Mouse (Mus musculus): ENCODE measurements around the gene Olfr730. TPM values are rescaled to one million over a fixed set of nuclear protein-coding genes. Genes with fewer than 3 reads are reported as not detected.

Gene Olfr730
- total RNA-seq (2014; rRNA removed; ENCODE audit: low replicate concordance), result not detected in 2 replicates
- not detected in 2 replicates for polyA plus RNA-seq (2015; fragmentation: Nextera tagmentation; extraction: Ambion mirVana)

- H3K36me3 ChIP-seq (replicated peaks; ENCODE audit: control insufficient read depth, insufficient read depth, low read length), result no peaks in the 10 kb centered on the region
- no peak for DNase-seq (ENCODE audit: low spot score)
- H3K4me1 ChIP-seq (ENCODE audit: control insufficient read depth, insufficient read depth), result no peaks in the 10 kb centered on the region
- H3K4me2 ChIP-seq (ENCODE audit: low read depth, low read length), result no peak within 1 kb of the TSS
- WGBS, result 60% methylated on average over 1 of the region's 1 CpGs
- H3K4me3 ChIP-seq (ENCODE audit: low read depth, low read length), result no peak within 1 kb of the TSS
- no peaks in the 10 kb centered on the region for H3K9me3 ChIP-seq (replicated peaks; ENCODE audit: control insufficient read depth, low read length)
- ATAC-seq (ENCODE audit: insufficient read depth, low read depth), result no peak
- no peak within 1 kb of the TSS for H3K27ac ChIP-seq (ENCODE audit: low read depth)
- TF ChIP-seq EP300 (IDR thresholded peaks at IDR 0.05; ENCODE audit: low read depth) (no peak), CTCF (IDR thresholded peaks at IDR 0.05; ENCODE audit: low read depth) (no peak)
- H3K27me3 ChIP-seq (ENCODE audit: control insufficient read depth, insufficient read depth, low read length), result no peaks in the 10 kb centered on the region
- no peak within 1 kb of the TSS for H3K9ac ChIP-seq (replicated peaks; ENCODE audit: low read depth, low read length)
Observed at GRCm38 (mm10) chr14:50188098-50188497, at the start of gene Olfr730. Olfr730 (minus strand) TSS chr14:50188198.

GRCm38 (mm10) chr14:50152810-50153209, 35.2 kb downstream of the Olfr730 start, which contains the start of gene Olfr729:
Olfr729 (minus strand) TSS chr14:50152910.
- DNase-seq (ENCODE audit: low spot score), result no peak
- no peak within 1 kb of the TSS for H3K4me2 ChIP-seq (ENCODE audit: low read depth, low read length)
- H3K36me3 ChIP-seq (replicated peaks; ENCODE audit: control insufficient read depth, insufficient read depth, low read length), result no peaks in the 10 kb centered on the region
- H3K27ac ChIP-seq (ENCODE audit: low read depth), result no peak within 1 kb of the TSS
- H3K9ac ChIP-seq (replicated peaks; ENCODE audit: low read depth, low read length), result no peak within 1 kb of the TSS
- no peak for TF ChIP-seq EP300 (IDR thresholded peaks at IDR 0.05; ENCODE audit: low read depth)
- TF ChIP-seq CTCF (IDR thresholded peaks at IDR 0.05; ENCODE audit: low read depth), result no peak
- no peak for ATAC-seq (ENCODE audit: insufficient read depth, low read depth)
- no peak within 1 kb of the TSS for H3K4me3 ChIP-seq (ENCODE audit: low read depth, low read length)
- H3K4me1 ChIP-seq (ENCODE audit: control insufficient read depth, insufficient read depth), result no peaks in the 10 kb centered on the region
- no peaks in the 10 kb centered on the region for H3K9me3 ChIP-seq (replicated peaks; ENCODE audit: control insufficient read depth, low read length)
- no peaks in the 10 kb centered on the region for H3K27me3 ChIP-seq (ENCODE audit: control insufficient read depth, insufficient read depth, low read length)

GRCm38 (mm10) chr14:50142580-50142979, 45.4 kb downstream of the Olfr730 start, which contains the start of gene Olfr728:
Olfr728 (minus strand) TSS chr14:50142680.
- ATAC-seq (ENCODE audit: insufficient read depth, low read depth), result no peak
- no peak within 1 kb of the TSS for H3K9ac ChIP-seq (replicated peaks; ENCODE audit: low read depth, low read length)
- no peak within 1 kb of the TSS for H3K4me3 ChIP-seq (ENCODE audit: low read depth, low read length)
- no peak for DNase-seq (ENCODE audit: low spot score)
- H3K4me2 ChIP-seq (ENCODE audit: low read depth, low read length), result no peak within 1 kb of the TSS
- no peak within 1 kb of the TSS for H3K27ac ChIP-seq (ENCODE audit: low read depth)
- no peaks in the 10 kb centered on the region for H3K36me3 ChIP-seq (replicated peaks; ENCODE audit: control insufficient read depth, insufficient read depth, low read length)
- H3K9me3 ChIP-seq (replicated peaks; ENCODE audit: control insufficient read depth, low read length), result no peaks in the 10 kb centered on the region
- 78% methylated on average over 5 of the region's 5 CpGs for WGBS
- no peak for TF ChIP-seq CTCF (IDR thresholded peaks at IDR 0.05; ENCODE audit: low read depth)
- no peak for TF ChIP-seq EP300 (IDR thresholded peaks at IDR 0.05; ENCODE audit: low read depth)
- H3K27me3 ChIP-seq (ENCODE audit: control insufficient read depth, insufficient read depth, low read length), result no peaks in the 10 kb centered on the region
- H3K4me1 ChIP-seq (ENCODE audit: control insufficient read depth, insufficient read depth), result no peaks in the 10 kb centered on the region

Other genes with a start within 250 kb of the Olfr730 start
- gene Olfr724, start 224.9 kb downstream of the Olfr730 start, total RNA-seq (2014; rRNA removed; ENCODE audit: low replicate concordance), result not detected in 2 replicates
- not detected in 2 replicates for gene Olfr724, start 224.9 kb downstream of the Olfr730 start, polyA plus RNA-seq (2015; fragmentation: Nextera tagmentation; extraction: Ambion mirVana)
- not detected in 2 replicates for gene Olfr725, start 147.8 kb downstream of the Olfr730 start, total RNA-seq (2014; rRNA removed; ENCODE audit: low replicate concordance)
- gene Olfr725, start 147.8 kb downstream of the Olfr730 start, polyA plus RNA-seq (2015; fragmentation: Nextera tagmentation; extraction: Ambion mirVana), result not detected in 2 replicates
- gene Olfr726, start 97.2 kb downstream of the Olfr730 start, total RNA-seq (2014; rRNA removed; ENCODE audit: low replicate concordance), result not detected in 2 replicates
- gene Olfr726, start 97.2 kb downstream of the Olfr730 start, polyA plus RNA-seq (2015; fragmentation: Nextera tagmentation; extraction: Ambion mirVana), result not detected in 2 replicates
- not detected in 2 replicates for gene Olfr727, start 65.0 kb downstream of the Olfr730 start, total RNA-seq (2014; rRNA removed; ENCODE audit: low replicate concordance)
- not detected in 2 replicates for gene Olfr727, start 65.0 kb downstream of the Olfr730 start, polyA plus RNA-seq (2015; fragmentation: Nextera tagmentation; extraction: Ambion mirVana)
- gene Olfr728, start 45.5 kb downstream of the Olfr730 start, total RNA-seq (2014; rRNA removed; ENCODE audit: low replicate concordance), result not detected in 2 replicates
- gene Olfr728, start 45.5 kb downstream of the Olfr730 start, polyA plus RNA-seq (2015; fragmentation: Nextera tagmentation; extraction: Ambion mirVana), result not detected in 2 replicates
- not detected in 2 replicates for gene Olfr729, start 35.3 kb downstream of the Olfr730 start, total RNA-seq (2014; rRNA removed; ENCODE audit: low replicate concordance)
- not detected in 2 replicates for gene Olfr729, start 35.3 kb downstream of the Olfr730 start, polyA plus RNA-seq (2015; fragmentation: Nextera tagmentation; extraction: Ambion mirVana)
- not detected in 2 replicates for gene Olfr731, start 53.7 kb upstream of the Olfr730 start, total RNA-seq (2014; rRNA removed; ENCODE audit: low replicate concordance)
- gene Olfr731, start 53.7 kb upstream of the Olfr730 start, polyA plus RNA-seq (2015; fragmentation: Nextera tagmentation; extraction: Ambion mirVana), result not detected in 2 replicates
- not detected in 2 replicates for gene Olfr732, start 96.0 kb upstream of the Olfr730 start, total RNA-seq (2014; rRNA removed; ENCODE audit: low replicate concordance)
- not detected in 2 replicates for gene Olfr732, start 96.0 kb upstream of the Olfr730 start, polyA plus RNA-seq (2015; fragmentation: Nextera tagmentation; extraction: Ambion mirVana)
- gene Olfr733, start 113.3 kb upstream of the Olfr730 start, total RNA-seq (2014; rRNA removed; ENCODE audit: low replicate concordance), result not detected in 2 replicates
- gene Olfr733, start 113.3 kb upstream of the Olfr730 start, polyA plus RNA-seq (2015; fragmentation: Nextera tagmentation; extraction: Ambion mirVana), result not detected in 2 replicates
- not detected in 2 replicates for gene Olfr734, start 138.6 kb upstream of the Olfr730 start, total RNA-seq (2014; rRNA removed; ENCODE audit: low replicate concordance)
- gene Olfr734, start 138.6 kb upstream of the Olfr730 start, polyA plus RNA-seq (2015; fragmentation: Nextera tagmentation; extraction: Ambion mirVana), result not detected in 2 replicates
- not detected in 2 replicates for gene Olfr735, start 160.7 kb upstream of the Olfr730 start, total RNA-seq (2014; rRNA removed; ENCODE audit: low replicate concordance)
- not detected in 2 replicates for gene Olfr735, start 160.7 kb upstream of the Olfr730 start, polyA plus RNA-seq (2015; fragmentation: Nextera tagmentation; extraction: Ambion mirVana)
- not detected in 2 replicates for gene Tlr11, start 169.7 kb upstream of the Olfr730 start, total RNA-seq (2014; rRNA removed; ENCODE audit: low replicate concordance)
- not detected in 2 replicates for gene Tlr11, start 169.7 kb upstream of the Olfr730 start, polyA plus RNA-seq (2015; fragmentation: Nextera tagmentation; extraction: Ambion mirVana)
- not detected in 2 replicates for gene Olfr736, start 193.0 kb upstream of the Olfr730 start, total RNA-seq (2014; rRNA removed; ENCODE audit: low replicate concordance)
- gene Olfr736, start 193.0 kb upstream of the Olfr730 start, polyA plus RNA-seq (2015; fragmentation: Nextera tagmentation; extraction: Ambion mirVana), result not detected in 2 replicates
- gene Olfr738, start 219.4 kb upstream of the Olfr730 start, total RNA-seq (2014; rRNA removed; ENCODE audit: low replicate concordance), result not detected in 2 replicates
- gene Olfr738, start 219.4 kb upstream of the Olfr730 start, polyA plus RNA-seq (2015; fragmentation: Nextera tagmentation; extraction: Ambion mirVana), result not detected in 2 replicates
- not detected in 2 replicates for gene Olfr739, start 230.4 kb upstream of the Olfr730 start, total RNA-seq (2014; rRNA removed; ENCODE audit: low replicate concordance)
- gene Olfr739, start 230.4 kb upstream of the Olfr730 start, polyA plus RNA-seq (2015; fragmentation: Nextera tagmentation; extraction: Ambion mirVana), result not detected in 2 replicates

Measured in heart, postnatal 0 days (tissue).